Mouse (Mus musculus) limb, embryonic 14.5 days (tissue): ENCODE data around the gene Nelfa. TPM values are rescaled to one million over a fixed set of nuclear protein-coding genes. Genes with fewer than 3 reads are reported as not detected.
"Not testable (repeated sequence)": the region's sequence is repeated elsewhere in the genome, so short reads cannot be mapped to it uniquely, and the experiment has no call there.

Experiments
- ATAC-seq: fragments of 200-750 bp; cut with Nextera tagmentation; 2 replicates; pipeline ENCODE4 v1.8.0; 2017; ENCODE audit warnings: low read depth, moderate number of reproducible peaks, moderate TSS enrichment; ENCODE audit not compliant: low FRiP score
- DNase-seq: peaks from one replicate; pipeline ENCODE4 v3.0.0-alpha.2; 2015; ENCODE audit warnings: low spot score
- H3K27ac ChIP-seq: fragments of 300-500 bp; sonication (generic); replicated peaks from 2 replicates; pipeline ENCODE4 v1.5.1; 2014; ENCODE audit warnings: low read depth, mild to moderate bottlenecking, low read length, moderate library complexity, mixed read lengths
- H3K27me3 ChIP-seq: fragments of 300-500 bp; sonication (generic); 2 replicates; pipeline ENCODE4 v1.6.1; 2014; ENCODE audit warnings: low read length, mixed read lengths; ENCODE audit not compliant: control insufficient read depth, insufficient read depth
- H3K36me3 ChIP-seq: fragments of 300-500 bp; sonication (generic); 2 replicates; pipeline ENCODE4 v1.6.1; 2014; ENCODE audit warnings: mild to moderate bottlenecking, low read length, moderate library complexity, mixed read lengths; ENCODE audit not compliant: control insufficient read depth, insufficient read depth
- H3K4me1 ChIP-seq: fragments of 300-500 bp; sonication (generic); 2 replicates; pipeline ENCODE4 v1.6.1; 2014; ENCODE audit warnings: antibody characterized with exemption, low read length, mixed read lengths; ENCODE audit not compliant: control insufficient read depth, insufficient read depth
- H3K4me2 ChIP-seq: fragments of 300-500 bp; sonication (generic); replicated peaks from 2 replicates; pipeline ENCODE4 v1.6.1; 2014; ENCODE audit warnings: low read depth, mild to moderate bottlenecking, low read length, moderate library complexity; ENCODE audit not compliant: severe bottlenecking
- H3K4me3 ChIP-seq: fragments of 300-500 bp; sonication (generic); replicated peaks from 2 replicates; pipeline ENCODE4 v1.5.1; 2014; ENCODE audit warnings: low read length
- H3K9ac ChIP-seq: fragments of 300-500 bp; sonication (generic); 2 replicates; pipeline ENCODE4 v1.6.1; 2014; ENCODE audit warnings: mild to moderate bottlenecking, low read depth, low read length, moderate library complexity; ENCODE audit not compliant: severe bottlenecking
- H3K9me3 ChIP-seq: fragments of 300-500 bp; sonication (generic); 2 replicates; pipeline ENCODE4 v1.6.1; 2016; ENCODE audit warnings: low read length; ENCODE audit not compliant: control insufficient read depth
- POLR2A ChIP-seq: fragments of 200-500 bp; IDR thresholded peaks from 2 replicates; pipeline ENCODE4 v1.8.0; 2012; ENCODE audit warnings: inconsistent platforms, mild to moderate bottlenecking, moderate library complexity, borderline replicate concordance; ENCODE audit not compliant: insufficient read depth, insufficient read length; ENCODE audit errors: extremely low read depth
- WGBS: fragments of 180-500 bp; shearing (Covaris S2); extraction: QIAGEN DNeasy Blood & Tissue Kit; methylation state at CpG from one replicate; pipeline ENCODE4 v1.1.7; 2014; 5-methylcytosine and 5-hydroxymethylcytosine counted together
- polyA plus RNA-seq, 2 experiments: library from polyadenylated mRNA; depleted of rRNA in 1 of 2; stranded (reverse) in 1 of 2; unstranded in 1 of 2; fragments of >200 nt; fragmentation: Nextera tagmentation in 1 of 2; extraction: Ambion mirVana in 1 of 2; gene quantifications; 2 replicates each; pipeline versions ENCODE4 v1.2.1 to v1.2.3; 2012 to 2014

The Nelfa gene
- polyA plus RNA-seq, 2 experiments: 53.3 to 70.0 TPM

DNA sequence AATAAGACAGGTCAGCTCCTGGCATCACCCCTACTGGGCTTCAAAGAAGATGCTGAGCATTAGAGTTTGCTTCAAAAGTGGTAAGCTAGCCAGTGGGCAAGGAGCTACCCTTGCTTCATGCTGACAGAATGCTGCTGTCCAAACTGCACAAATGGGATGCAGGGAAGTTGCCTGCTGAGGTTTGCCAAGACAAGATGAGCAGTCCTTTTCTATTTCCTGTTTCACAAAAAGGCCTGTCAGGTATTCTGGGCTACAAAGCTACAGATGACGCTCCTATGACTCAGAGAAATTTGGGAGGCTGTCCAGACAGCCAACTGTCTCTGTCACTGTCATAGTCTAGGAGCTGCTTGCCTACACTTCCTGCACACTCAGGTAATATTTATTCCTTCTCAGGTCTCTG lies 16.7 kb downstream of the Nelfa start:
- H3K4me2 ChIP-seq: no peak overlapping the region
- H3K9ac ChIP-seq: no peak overlapping the region
- no peaks in the 10 kb centered on the region for H3K4me1 ChIP-seq
- WGBS: 100% methylated on average over 1 of the region's 1 CpGs
- H3K9me3 ChIP-seq: no peaks in the 10 kb centered on the region
- TF ChIP-seq POLR2A: no peak
- ATAC-seq: no peak
- DNase-seq: no peak
- H3K4me3 ChIP-seq: no peak overlapping the region
- H3K27me3 ChIP-seq: no peaks in the 10 kb centered on the region
- no peak overlapping the region for H3K27ac ChIP-seq
- H3K36me3 ChIP-seq: peaks cover 64% of the 10 kb centered on the region

DNA sequence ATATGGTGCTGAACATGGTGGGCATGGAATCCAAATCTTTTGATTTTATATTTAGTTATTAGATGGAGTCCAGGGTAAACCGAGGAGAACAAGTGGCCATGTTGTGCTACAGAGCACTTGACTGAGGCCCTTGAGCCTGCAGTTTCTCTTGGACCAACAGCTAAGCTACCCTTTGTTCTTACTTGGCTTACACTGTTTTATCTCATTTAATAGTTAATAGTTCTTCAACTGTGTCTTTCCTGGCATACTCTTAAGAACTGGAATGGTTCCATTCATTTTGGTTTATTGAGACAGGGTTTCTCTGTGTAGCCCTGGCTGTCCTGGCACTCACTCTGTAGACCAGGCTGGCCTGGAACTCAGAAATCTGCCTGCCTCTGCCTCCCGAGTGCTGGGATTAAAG lies 19.6 kb downstream of the Nelfa start:
- H3K4me3 ChIP-seq, ATAC-seq, H3K4me2 ChIP-seq, H3K27ac ChIP-seq, H3K27me3 ChIP-seq, H3K4me1 ChIP-seq, DNase-seq, H3K9me3 ChIP-seq, H3K9ac ChIP-seq: not testable (repeated sequence)
- WGBS: 100% methylated on average over 2 of the region's 2 CpGs
- H3K36me3 ChIP-seq: peaks cover 65% of the 10 kb centered on the region

- H3K4me1 ChIP-seq, ATAC-seq, H3K27ac ChIP-seq, H3K9ac ChIP-seq, H3K27me3 ChIP-seq, H3K4me2 ChIP-seq, H3K4me3 ChIP-seq, H3K9me3 ChIP-seq, DNase-seq: not testable (repeated sequence)
- peaks cover 49% of the 10 kb centered on the region for H3K36me3 ChIP-seq
Observed at GRCm38 (mm10) chr5:33915031-33915430, 21.2 kb downstream of the Nelfa start.

GRCm38 (mm10) chr5:33903176-33903575 lies 33.0 kb downstream of the Nelfa start:
- Histone ChIP-seq H3K27ac (no peak overlapping the region), H3K27me3 (no peaks in the 10 kb centered on the region), H3K36me3 (peaks cover 51% of the 10 kb centered on the region), H3K4me2 (no peak overlapping the region), H3K9me3 (no peaks in the 10 kb centered on the region), H3K4me1 (no peaks in the 10 kb centered on the region), H3K9ac (no peak overlapping the region), H3K4me3 (no peak overlapping the region)
- no peak for ATAC-seq
- no peak for TF ChIP-seq POLR2A
- 88% methylated on average over 9 of the region's 9 CpGs for WGBS
- no peak for DNase-seq

GRCm38 (mm10) chr5:33902696-33903095 lies 33.5 kb downstream of the Nelfa start:
- Histone ChIP-seq H3K27ac (no peak overlapping the region), H3K9ac (no peak overlapping the region), H3K4me1 (no peaks in the 10 kb centered on the region), H3K27me3 (no peaks in the 10 kb centered on the region), H3K4me2 (no peak overlapping the region), H3K36me3 (peaks cover 56% of the 10 kb centered on the region), H3K9me3 (no peaks in the 10 kb centered on the region), H3K4me3 (no peak overlapping the region)
- DNase-seq (no peak), ATAC-seq (no peak)
- WGBS: 92% methylated on average over 2 of the region's 2 CpGs
- no peak for TF ChIP-seq POLR2A

DNA sequence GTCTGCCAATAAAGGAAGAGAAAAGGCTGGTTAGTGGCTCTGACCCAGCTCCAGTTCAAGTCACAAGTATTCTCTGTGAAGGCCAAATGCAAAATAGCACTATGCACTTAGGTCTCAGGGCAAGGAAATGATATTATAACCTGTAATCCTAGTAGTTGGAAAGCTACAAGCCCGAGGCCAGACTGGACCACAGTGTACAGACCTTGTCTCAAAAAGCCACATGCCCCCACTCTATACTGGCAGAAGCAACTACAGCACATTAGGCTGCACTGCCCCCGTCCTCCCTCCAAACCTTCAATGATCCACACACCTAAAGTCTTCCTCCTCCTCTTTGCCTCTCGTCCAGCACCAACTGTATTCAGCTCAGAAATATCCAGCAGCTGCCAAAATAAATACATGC lies 34.9 kb downstream of the Nelfa start:
- TF ChIP-seq POLR2A: no peak
- H3K36me3 ChIP-seq: peaks cover 69% of the 10 kb centered on the region
- no peak for ATAC-seq
- H3K27ac ChIP-seq: no peak overlapping the region
- no peak overlapping the region for H3K9ac ChIP-seq
- no peaks in the 10 kb centered on the region for H3K9me3 ChIP-seq
- 82% methylated on average over 3 of the region's 3 CpGs for WGBS
- H3K4me2 ChIP-seq: no peak overlapping the region
- no peaks in the 10 kb centered on the region for H3K4me1 ChIP-seq
- no peak overlapping the region for H3K4me3 ChIP-seq
- no peaks in the 10 kb centered on the region for H3K27me3 ChIP-seq
- no peak for DNase-seq
